Mouse (Mus musculus): ENCODE measurements around the gene Cds1. TPM values are rescaled to one million over a fixed set of nuclear protein-coding genes. Genes with fewer than 3 reads are reported as not detected.

The Cds1 gene
- polyA plus RNA-seq, 1 experiment, result 15.9 TPM

DNA sequence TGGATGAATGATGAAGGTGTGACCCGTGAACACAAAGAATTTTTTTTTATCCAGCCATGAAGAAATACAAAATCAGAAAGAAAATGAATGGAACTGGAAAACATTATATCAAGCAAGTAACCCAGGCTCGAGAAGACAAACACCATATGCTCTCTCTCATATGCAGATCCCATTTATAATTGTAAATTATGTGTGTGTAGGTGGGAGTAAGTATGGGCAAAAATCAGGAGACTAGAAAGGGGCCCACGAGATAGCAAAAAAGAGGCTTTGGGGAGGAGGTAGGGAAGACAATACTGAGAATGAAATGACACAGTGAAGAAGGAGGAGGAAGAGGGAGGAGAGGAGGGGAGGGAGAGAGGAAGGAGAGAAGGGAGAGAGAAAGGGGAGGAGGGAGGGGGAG is 27.6 kb upstream of the Cds1 start:
- no peaks in the 10 kb centered on the region for H3K4me1 ChIP-seq (ENCODE audit: control insufficient read depth, insufficient read depth, low read length)
- no peaks in the 10 kb centered on the region for H3K9me3 ChIP-seq (replicated peaks; ENCODE audit: control insufficient read depth, insufficient read depth, low read length, poor library complexity, severe bottlenecking)
- H3K4me3 ChIP-seq (ENCODE audit: low read depth, low read length), result no peak overlapping the region
- no peak overlapping the region for H3K27ac ChIP-seq (ENCODE audit: insufficient read depth, low read length)
- no peaks in the 10 kb centered on the region for H3K27me3 ChIP-seq (ENCODE audit: control insufficient read depth, insufficient read depth, low read length, poor library complexity, severe bottlenecking)
- no peak for TF ChIP-seq CTCF (IDR thresholded peaks at IDR 0.05; ENCODE audit: low read depth, low read length)
- no peak for TF ChIP-seq POLR2A (IDR thresholded peaks at IDR 0.05; ENCODE audit: insufficient read depth, low read length)
- no peak for TF ChIP-seq EP300 (IDR thresholded peaks at IDR 0.05; ENCODE audit: insufficient read depth, low read depth, low read length)
- H3K36me3 ChIP-seq (ENCODE audit: control insufficient read depth, insufficient read depth, low read length, poor library complexity, severe bottlenecking), result no peaks in the 10 kb centered on the region
- no peak overlapping the region for H3K9ac ChIP-seq (ENCODE audit: low read depth, poor library complexity, severe bottlenecking)

DNA sequence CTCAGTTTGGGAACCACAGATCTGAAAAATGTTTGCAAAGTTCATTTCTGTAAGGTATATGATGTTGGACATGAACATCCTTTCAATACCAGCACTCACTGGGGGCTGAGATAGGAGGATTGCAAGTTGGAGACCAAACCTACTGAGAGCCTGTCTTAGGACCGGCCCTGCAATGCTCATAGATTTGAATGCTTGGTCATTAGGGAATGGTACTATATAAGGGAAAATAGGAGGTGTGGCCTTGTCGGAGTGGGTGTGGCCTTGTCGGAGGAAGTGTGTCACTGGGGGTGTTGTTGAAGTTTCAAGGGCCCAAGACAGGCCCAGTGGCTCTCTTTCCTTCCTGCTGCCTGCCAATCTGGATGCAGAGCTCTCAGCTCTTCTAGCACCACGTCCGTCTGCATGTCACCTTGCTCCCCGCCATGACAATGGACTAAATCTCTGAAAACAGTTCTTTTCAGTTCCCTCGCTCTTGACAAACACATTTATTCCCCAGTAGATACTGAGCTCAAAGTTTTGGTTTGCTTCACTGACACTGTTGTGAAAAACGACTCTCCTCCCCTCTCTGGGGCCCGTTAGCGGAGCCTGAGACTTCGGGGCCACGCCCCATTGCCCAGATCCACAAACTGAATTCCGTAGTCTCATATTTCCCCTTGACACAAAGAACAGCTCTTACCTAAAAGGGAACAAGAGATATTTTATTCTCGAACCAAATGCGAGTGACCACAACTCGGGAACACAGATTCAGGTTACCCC is 24.3 kb upstream of the Cds1 start:
- no peaks in the 10 kb centered on the region for H3K9me3 ChIP-seq (replicated peaks; ENCODE audit: control insufficient read depth, insufficient read depth, low read length, poor library complexity, severe bottlenecking)
- H3K4me3 ChIP-seq (ENCODE audit: low read depth, low read length), result no peak overlapping the region
- H3K9ac ChIP-seq (ENCODE audit: low read depth, poor library complexity, severe bottlenecking), result no peak overlapping the region
- no peaks in the 10 kb centered on the region for H3K4me1 ChIP-seq (ENCODE audit: control insufficient read depth, insufficient read depth, low read length)
- no peak overlapping the region for H3K27ac ChIP-seq (ENCODE audit: insufficient read depth, low read length)
- H3K27me3 ChIP-seq (ENCODE audit: control insufficient read depth, insufficient read depth, low read length, poor library complexity, severe bottlenecking), result no peaks in the 10 kb centered on the region
- TF ChIP-seq CTCF (IDR thresholded peaks at IDR 0.05; ENCODE audit: low read depth, low read length), result no peak
- no peaks in the 10 kb centered on the region for H3K36me3 ChIP-seq (ENCODE audit: control insufficient read depth, insufficient read depth, low read length, poor library complexity, severe bottlenecking)

DNA sequence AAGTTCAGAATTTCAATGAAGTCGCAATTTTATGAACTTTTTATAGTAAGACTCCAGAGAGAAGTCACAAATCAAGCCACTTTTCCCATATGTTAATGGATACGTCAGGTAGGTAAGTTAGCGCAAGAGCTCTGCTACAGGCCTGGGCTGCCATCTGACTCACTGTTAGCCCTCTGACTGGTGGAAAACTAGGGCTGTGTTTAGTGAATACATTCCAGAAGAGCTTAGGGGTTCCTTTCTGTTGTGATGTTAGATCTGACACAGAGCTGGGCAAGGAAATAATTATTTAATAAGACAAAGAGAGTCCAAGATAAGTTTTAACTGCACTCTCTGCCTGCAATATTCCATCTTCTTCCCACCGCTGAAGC is 23.7 kb upstream of the Cds1 start:
- H3K27me3 ChIP-seq (ENCODE audit: control insufficient read depth, insufficient read depth, low read length, poor library complexity, severe bottlenecking), result no peaks in the 10 kb centered on the region
- H3K9me3 ChIP-seq (replicated peaks; ENCODE audit: control insufficient read depth, insufficient read depth, low read length, poor library complexity, severe bottlenecking), result no peaks in the 10 kb centered on the region
- no peaks in the 10 kb centered on the region for H3K36me3 ChIP-seq (ENCODE audit: control insufficient read depth, insufficient read depth, low read length, poor library complexity, severe bottlenecking)
- no peak overlapping the region for H3K9ac ChIP-seq (ENCODE audit: low read depth, poor library complexity, severe bottlenecking)
- no peaks in the 10 kb centered on the region for H3K4me1 ChIP-seq (ENCODE audit: control insufficient read depth, insufficient read depth, low read length)
- no peak overlapping the region for H3K27ac ChIP-seq (ENCODE audit: insufficient read depth, low read length)
- no peak overlapping the region for H3K4me3 ChIP-seq (ENCODE audit: low read depth, low read length)
- TF ChIP-seq CTCF (IDR thresholded peaks at IDR 0.05; ENCODE audit: low read depth, low read length), result no peak
- no peak for TF ChIP-seq POLR2A (IDR thresholded peaks at IDR 0.05; ENCODE audit: insufficient read depth, low read length)
- TF ChIP-seq EP300 (IDR thresholded peaks at IDR 0.05; ENCODE audit: insufficient read depth, low read depth, low read length), result no peak

- H3K9ac ChIP-seq (ENCODE audit: low read depth, poor library complexity, severe bottlenecking), result no peak overlapping the region
- no peak overlapping the region for H3K4me3 ChIP-seq (ENCODE audit: low read depth, low read length)
- H3K9me3 ChIP-seq (replicated peaks; ENCODE audit: control insufficient read depth, insufficient read depth, low read length, poor library complexity, severe bottlenecking), result no peaks in the 10 kb centered on the region
- H3K27ac ChIP-seq (ENCODE audit: insufficient read depth, low read length), result no peak overlapping the region
- H3K27me3 ChIP-seq (ENCODE audit: control insufficient read depth, insufficient read depth, low read length, poor library complexity, severe bottlenecking), result no peaks in the 10 kb centered on the region
- no peaks in the 10 kb centered on the region for H3K4me1 ChIP-seq (ENCODE audit: control insufficient read depth, insufficient read depth, low read length)
- no peaks in the 10 kb centered on the region for H3K36me3 ChIP-seq (ENCODE audit: control insufficient read depth, insufficient read depth, low read length, poor library complexity, severe bottlenecking)
- TF ChIP-seq CTCF (IDR thresholded peaks at IDR 0.05; ENCODE audit: low read depth, low read length), result no peak
- TF ChIP-seq EP300 (IDR thresholded peaks at IDR 0.05; ENCODE audit: insufficient read depth, low read depth, low read length), result no peak
- TF ChIP-seq POLR2A (IDR thresholded peaks at IDR 0.05; ENCODE audit: insufficient read depth, low read length), result no peak
Measured at GRCm38 (mm10) chr5:101742014-101742413, 22.9 kb upstream of the Cds1 start.

- H3K4me3 ChIP-seq (ENCODE audit: low read depth, low read length), result no peak overlapping the region
- TF ChIP-seq POLR2A (IDR thresholded peaks at IDR 0.05; ENCODE audit: insufficient read depth, low read length), result no peak
- no peak for TF ChIP-seq CTCF (IDR thresholded peaks at IDR 0.05; ENCODE audit: low read depth, low read length)
- TF ChIP-seq EP300 (IDR thresholded peaks at IDR 0.05; ENCODE audit: insufficient read depth, low read depth, low read length), result no peak
- H3K9ac ChIP-seq (ENCODE audit: low read depth, poor library complexity, severe bottlenecking), result no peak overlapping the region
- H3K4me1 ChIP-seq (ENCODE audit: control insufficient read depth, insufficient read depth, low read length), result no peaks in the 10 kb centered on the region
- no peaks in the 10 kb centered on the region for H3K27me3 ChIP-seq (ENCODE audit: control insufficient read depth, insufficient read depth, low read length, poor library complexity, severe bottlenecking)
- no peaks in the 10 kb centered on the region for H3K36me3 ChIP-seq (ENCODE audit: control insufficient read depth, insufficient read depth, low read length, poor library complexity, severe bottlenecking)
- H3K27ac ChIP-seq (ENCODE audit: insufficient read depth, low read length), result no peak overlapping the region
- H3K9me3 ChIP-seq (replicated peaks; ENCODE audit: control insufficient read depth, insufficient read depth, low read length, poor library complexity, severe bottlenecking), result no peaks in the 10 kb centered on the region
Measured at GRCm38 (mm10) chr5:101742425-101742824, 22.5 kb upstream of the Cds1 start.

GRCm38 (mm10) chr5:101744886-101745285 is 20.0 kb upstream of the Cds1 start:
- no peaks in the 10 kb centered on the region for H3K36me3 ChIP-seq (ENCODE audit: control insufficient read depth, insufficient read depth, low read length, poor library complexity, severe bottlenecking)
- no peak overlapping the region for H3K27ac ChIP-seq (ENCODE audit: insufficient read depth, low read length)
- no peaks in the 10 kb centered on the region for H3K4me1 ChIP-seq (ENCODE audit: control insufficient read depth, insufficient read depth, low read length)
- no peak overlapping the region for H3K9ac ChIP-seq (ENCODE audit: low read depth, poor library complexity, severe bottlenecking)
- TF ChIP-seq EP300 (IDR thresholded peaks at IDR 0.05; ENCODE audit: insufficient read depth, low read depth, low read length) (no peak), CTCF (IDR thresholded peaks at IDR 0.05; ENCODE audit: low read depth, low read length) (no peak), POLR2A (IDR thresholded peaks at IDR 0.05; ENCODE audit: insufficient read depth, low read length) (no peak)
- H3K4me3 ChIP-seq (ENCODE audit: low read depth, low read length), result no peak overlapping the region
- no peaks in the 10 kb centered on the region for H3K27me3 ChIP-seq (ENCODE audit: control insufficient read depth, insufficient read depth, low read length, poor library complexity, severe bottlenecking)
- no peaks in the 10 kb centered on the region for H3K9me3 ChIP-seq (replicated peaks; ENCODE audit: control insufficient read depth, insufficient read depth, low read length, poor library complexity, severe bottlenecking)

Data from ES-Bruce4 (cell line).